Mouse (Mus musculus): ENCODE data around the gene Rhbdf2. TPM values are rescaled to one million over a fixed set of nuclear protein-coding genes. Genes with fewer than 3 reads are reported as not detected.

Gene Rhbdf2
- polyA plus RNA-seq, 1 experiment from 2014 or later = 5.7 TPM

DNA sequence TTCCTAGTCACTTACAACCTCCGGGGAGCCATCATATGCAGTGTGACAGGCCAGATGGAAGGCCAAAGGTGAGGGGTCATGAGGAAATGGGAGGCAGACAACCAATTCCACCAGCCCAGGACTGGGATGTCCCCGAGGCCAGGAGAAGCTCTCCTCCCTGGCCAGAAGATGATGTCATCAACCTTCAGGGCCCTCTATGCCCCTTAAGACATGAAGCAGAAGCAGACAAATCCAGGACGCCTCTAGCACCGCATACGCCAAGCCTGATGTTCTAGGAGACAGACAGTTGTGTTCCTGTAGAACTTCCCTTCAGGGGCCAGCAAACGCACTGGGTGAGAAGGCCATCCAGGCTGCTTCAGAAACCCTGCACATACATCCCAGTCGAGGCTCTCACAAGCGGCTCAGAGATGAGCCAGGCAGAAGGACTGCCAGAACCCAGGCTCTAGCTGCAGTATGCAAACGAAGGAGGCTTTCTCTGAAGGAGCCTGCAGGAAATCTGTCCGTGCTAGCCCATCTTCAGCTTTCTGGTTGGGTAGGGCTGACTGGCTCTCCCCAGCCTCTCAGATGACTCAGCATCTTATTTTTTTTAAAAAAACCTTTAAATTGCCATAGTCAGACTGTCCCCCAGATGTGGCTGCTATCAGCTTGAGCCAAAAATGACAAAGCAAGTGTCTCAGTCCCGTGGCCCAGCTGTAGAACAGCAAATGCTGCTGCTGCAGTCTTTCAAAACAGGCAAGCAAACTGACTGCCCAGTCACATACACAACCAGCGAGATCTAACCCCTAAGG, 53.9 kb downstream of the Rhbdf2 start:
- ATAC-seq (ENCODE audit: low FRiP score, low TSS enrichment) = no peak

DNA sequence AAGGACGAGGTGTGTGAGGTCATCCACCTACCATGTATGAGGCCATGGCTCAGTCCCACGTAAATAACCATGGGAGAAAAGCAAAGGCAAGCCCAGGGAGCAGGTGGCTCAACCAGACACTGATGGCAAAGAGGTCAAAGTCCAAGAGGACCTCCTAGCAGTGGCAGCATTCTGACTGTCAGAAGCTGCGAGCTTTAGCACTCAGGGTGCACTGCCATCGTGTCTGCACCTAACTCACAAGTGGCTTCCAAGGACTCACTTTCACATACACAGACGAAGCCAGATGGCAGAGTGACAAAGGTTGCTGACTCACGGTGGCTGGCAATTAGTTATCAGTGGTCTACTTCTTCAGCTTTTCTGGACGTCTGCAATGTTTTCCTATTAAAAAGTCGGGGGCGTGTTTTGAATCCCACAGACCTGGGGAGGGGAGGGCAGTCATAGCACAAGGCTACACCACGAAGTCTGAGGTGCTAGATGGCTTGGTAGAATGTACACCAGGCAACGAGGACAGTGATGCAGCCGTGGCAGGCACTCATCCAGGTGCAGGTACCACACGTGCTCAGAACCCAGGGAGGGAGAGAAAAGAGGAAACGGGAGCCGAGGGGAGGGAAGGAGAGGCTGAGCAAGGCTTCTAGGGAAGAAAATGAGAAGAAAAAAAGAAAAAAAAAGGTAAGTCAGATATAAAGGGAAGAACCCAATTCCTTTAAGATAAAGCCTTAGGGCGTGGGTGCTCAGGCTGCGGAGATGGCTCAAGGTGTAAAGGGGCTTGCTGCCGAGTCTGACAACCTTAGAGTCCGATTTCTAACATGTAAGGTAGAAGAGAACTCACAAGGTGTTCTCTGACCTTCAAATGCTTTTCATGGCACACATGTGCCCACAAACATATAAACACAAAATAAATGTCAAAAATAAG, 54.8 kb downstream of the Rhbdf2 start:
- Histone ChIP-seq H3K4me1 (replicated peaks; ENCODE audit: control insufficient read depth, insufficient read depth) (no peaks in the 10 kb centered on the region; the same call in none of the 2 replicates), H3K4me2 (replicated peaks; ENCODE audit: low read depth) (no peak overlapping the region), H3K9ac (ENCODE audit: low read length) (no peak overlapping the region), H3K36me3 (ENCODE audit: control insufficient read depth, insufficient read depth, low read length) (no peaks in the 10 kb centered on the region), H3K9me3 (ENCODE audit: control insufficient read depth, low read length) (no peaks in the 10 kb centered on the region), H3K27me3 (ENCODE audit: control insufficient read depth, insufficient read depth, low read length) (no peaks in the 10 kb centered on the region), H3K27ac (replicated peaks) (no peak overlapping the region), H3K4me3 (ENCODE audit: low read depth, low read length) (no peak overlapping the region)
- 67% methylated on average over 19 of the region's 19 CpGs for WGBS
- ATAC-seq (ENCODE audit: low FRiP score, low TSS enrichment) (peak; percentile 54), DNase-seq (ENCODE audit: low spot score) (no peak)
- TF ChIP-seq EP300 (optimal IDR thresholded peaks at IDR 0.05) = no peak
- TF ChIP-seq CTCF (IDR thresholded peaks at IDR 0.05; ENCODE audit: low read depth) = no peak

More for the DNA sequence above, 53.9 kb downstream of the Rhbdf2 start:
- Histone ChIP-seq H3K27me3 (ENCODE audit: control insufficient read depth, insufficient read depth, low read length) (no peaks in the 10 kb centered on the region), H3K4me2 (replicated peaks; ENCODE audit: low read depth) (no peak overlapping the region), H3K9ac (ENCODE audit: low read length) (no peak overlapping the region), H3K4me1 (replicated peaks; ENCODE audit: control insufficient read depth, insufficient read depth) (no peaks in the 10 kb centered on the region; the same call in none of the 2 replicates), H3K4me3 (ENCODE audit: low read depth, low read length) (no peak overlapping the region), H3K9me3 (ENCODE audit: control insufficient read depth, low read length) (no peaks in the 10 kb centered on the region), H3K27ac (replicated peaks) (no peak overlapping the region), H3K36me3 (ENCODE audit: control insufficient read depth, insufficient read depth, low read length) (no peaks in the 10 kb centered on the region)
- WGBS = 45% methylated on average over 12 of the region's 12 CpGs
- TF ChIP-seq EP300 (optimal IDR thresholded peaks at IDR 0.05) (no peak), CTCF (IDR thresholded peaks at IDR 0.05; ENCODE audit: low read depth) (no peak)
- DNase-seq (ENCODE audit: low spot score) = no peak

GRCm38 (mm10) chr11:116570821-116571220, 56.0 kb downstream of the Rhbdf2 start:
- H3K4me3 ChIP-seq (ENCODE audit: low read depth, low read length) = no peak overlapping the region
- H3K4me2 ChIP-seq (replicated peaks; ENCODE audit: low read depth) = no peak overlapping the region
- H3K4me1 ChIP-seq (replicated peaks; ENCODE audit: control insufficient read depth, insufficient read depth) = no peaks in the 10 kb centered on the region; the same call in none of the 2 replicates
- 52% methylated on average over 7 of the region's 7 CpGs for WGBS
- DNase-seq (ENCODE audit: low spot score) (no peak), ATAC-seq (ENCODE audit: low FRiP score, low TSS enrichment) (no peak)
- H3K9ac ChIP-seq (ENCODE audit: low read length) = no peak overlapping the region
- no peaks in the 10 kb centered on the region for H3K36me3 ChIP-seq (ENCODE audit: control insufficient read depth, insufficient read depth, low read length)
- TF ChIP-seq CTCF (IDR thresholded peaks at IDR 0.05; ENCODE audit: low read depth) (no peak), EP300 (optimal IDR thresholded peaks at IDR 0.05) (no peak)
- no peaks in the 10 kb centered on the region for H3K27me3 ChIP-seq (ENCODE audit: control insufficient read depth, insufficient read depth, low read length)
- no peaks in the 10 kb centered on the region for H3K9me3 ChIP-seq (ENCODE audit: control insufficient read depth, low read length)
- H3K27ac ChIP-seq (replicated peaks) = no peak overlapping the region

DNA sequence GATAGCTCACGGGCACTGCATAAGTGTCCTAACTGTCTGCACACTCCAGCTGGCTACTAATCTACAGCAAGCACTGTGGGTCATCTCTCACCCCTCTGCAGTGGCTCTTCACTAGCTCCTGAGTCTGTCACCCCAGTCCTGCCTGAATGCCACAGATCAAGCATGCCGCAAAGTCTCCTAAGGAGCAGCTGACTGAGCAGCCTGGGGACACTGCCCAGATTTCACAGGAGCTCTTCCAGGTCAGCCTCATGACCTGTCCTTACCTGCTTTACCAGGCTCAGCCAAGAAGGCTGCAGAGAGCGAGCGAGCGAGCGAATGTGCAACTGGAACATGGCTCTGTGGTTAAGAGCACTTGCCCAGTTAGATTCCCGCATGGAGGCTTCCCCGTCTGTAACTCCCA, 59.3 kb downstream of the Rhbdf2 start:
- Histone ChIP-seq H3K27ac (replicated peaks) (no peak overlapping the region), H3K9ac (ENCODE audit: low read length) (no peak overlapping the region), H3K4me1 (replicated peaks; ENCODE audit: control insufficient read depth, insufficient read depth) (peaks cover 2% of the 10 kb centered on the region), H3K4me2 (replicated peaks; ENCODE audit: low read depth) (no peak overlapping the region), H3K27me3 (ENCODE audit: control insufficient read depth, insufficient read depth, low read length) (no peaks in the 10 kb centered on the region), H3K4me3 (ENCODE audit: low read depth, low read length) (no peak overlapping the region), H3K9me3 (ENCODE audit: control insufficient read depth, low read length) (no peaks in the 10 kb centered on the region), H3K36me3 (ENCODE audit: control insufficient read depth, insufficient read depth, low read length) (no peaks in the 10 kb centered on the region)
- ATAC-seq (ENCODE audit: low FRiP score, low TSS enrichment) (no peak), DNase-seq (ENCODE audit: low spot score) (no peak)
- no peak for TF ChIP-seq EP300 (optimal IDR thresholded peaks at IDR 0.05)
- no peak for TF ChIP-seq CTCF (IDR thresholded peaks at IDR 0.05; ENCODE audit: low read depth)
- WGBS = 86% methylated on average over 8 of the region's 8 CpGs

- TF ChIP-seq CTCF (IDR thresholded peaks at IDR 0.05; ENCODE audit: low read depth) (no peak), EP300 (optimal IDR thresholded peaks at IDR 0.05) (no peak)
- H3K4me2 ChIP-seq (replicated peaks; ENCODE audit: low read depth) = no peak overlapping the region
- ATAC-seq (ENCODE audit: low FRiP score, low TSS enrichment) (peak; percentile 85), DNase-seq (ENCODE audit: low spot score) (no peak)
- no peak overlapping the region; the same call in 1 of the 2 replicates for H3K9ac ChIP-seq (ENCODE audit: low read length)
- H3K27me3 ChIP-seq (ENCODE audit: control insufficient read depth, insufficient read depth, low read length) = no peaks in the 10 kb centered on the region
- no peaks in the 10 kb centered on the region for H3K9me3 ChIP-seq (ENCODE audit: control insufficient read depth, low read length)
- 38% methylated on average over 7 of the region's 7 CpGs for WGBS
- no peak overlapping the region for H3K4me3 ChIP-seq (ENCODE audit: low read depth, low read length)
- peak overlapping the region; percentile 53; the same call in 1 of the 2 replicates for H3K27ac ChIP-seq (replicated peaks)
- H3K4me1 ChIP-seq (replicated peaks; ENCODE audit: control insufficient read depth, insufficient read depth) = 0 out of 2 replicates have a peak, but pooled peaks cover 2% of the 10 kb centered on the region
- H3K36me3 ChIP-seq (ENCODE audit: control insufficient read depth, insufficient read depth, low read length) = no peaks in the 10 kb centered on the region
These were observed 61.4 kb downstream of the Rhbdf2 start for GRCm38 (mm10) chr11:116565283-116566041.

All from stomach, postnatal 0 days (tissue).